Mouse (Mus musculus) forebrain, embryonic 12.5 days (tissue): Measurements from ENCODE around the gene Rai1. TPM values are rescaled to one million over a fixed set of nuclear protein-coding genes. Genes with fewer than 3 reads are reported as not detected.

Source experiments
- ATAC-seq: fragments of 200-750 bp; cut with Nextera tagmentation; 2 replicates; pipeline ENCODE4 v1.8.0; 2017; ENCODE audit warnings: moderate TSS enrichment; ENCODE audit not compliant: low FRiP score
- H3K27ac ChIP-seq: fragments of 300-500 bp; sonication (generic); 2 replicates; pipeline ENCODE4 v1.5.1; 2016; ENCODE audit warnings: mild to moderate bottlenecking
- H3K27me3 ChIP-seq: fragments of 300-500 bp; sonication (generic); 2 replicates; pipeline ENCODE4 v1.6.1; 2016; ENCODE audit warnings: mild to moderate bottlenecking
- H3K36me3 ChIP-seq: fragments of 300-500 bp; sonication (generic); replicated peaks from 2 replicates; pipeline ENCODE4 v1.6.1; 2016; ENCODE audit warnings: mild to moderate bottlenecking
- H3K4me1 ChIP-seq: fragments of 300-500 bp; sonication (generic); 2 replicates; pipeline ENCODE4 v1.6.1; 2016
- H3K4me2 ChIP-seq: fragments of 300-500 bp; sonication (generic); 2 replicates; pipeline ENCODE4 v1.6.1; 2016; ENCODE audit warnings: mild to moderate bottlenecking, moderate library complexity
- H3K4me3 ChIP-seq: fragments of 300-500 bp; sonication (generic); replicated peaks from 2 replicates; pipeline ENCODE4 v1.5.1; 2016; ENCODE audit warnings: mild to moderate bottlenecking
- H3K9ac ChIP-seq: fragments of 300-500 bp; sonication (generic); 2 replicates; pipeline ENCODE4 v1.6.1; 2016; ENCODE audit warnings: mild to moderate bottlenecking
- H3K9me3 ChIP-seq: fragments of 300-500 bp; sonication (generic); 2 replicates; pipeline ENCODE4 v1.6.1; 2016
- whole genome bisulfite sequencing: fragments of 180-500 bp; shearing (Covaris S2); methylation state at CpG from one replicate; pipeline ENCODE4 v1.1.7; 2016; 5-methylcytosine and 5-hydroxymethylcytosine counted together
- polyA plus RNA-seq: library from polyadenylated mRNA; unstranded; fragments of >200 nt; fragmentation: Nextera tagmentation; extraction: Ambion mirVana; gene quantifications from 2 replicates; pipeline ENCODE4 v1.2.1, GENCODE M21; 2016

Gene Rai1
- polyA plus RNA-seq, 1 experiment from 2014 or later = 35.1 TPM

DNA sequence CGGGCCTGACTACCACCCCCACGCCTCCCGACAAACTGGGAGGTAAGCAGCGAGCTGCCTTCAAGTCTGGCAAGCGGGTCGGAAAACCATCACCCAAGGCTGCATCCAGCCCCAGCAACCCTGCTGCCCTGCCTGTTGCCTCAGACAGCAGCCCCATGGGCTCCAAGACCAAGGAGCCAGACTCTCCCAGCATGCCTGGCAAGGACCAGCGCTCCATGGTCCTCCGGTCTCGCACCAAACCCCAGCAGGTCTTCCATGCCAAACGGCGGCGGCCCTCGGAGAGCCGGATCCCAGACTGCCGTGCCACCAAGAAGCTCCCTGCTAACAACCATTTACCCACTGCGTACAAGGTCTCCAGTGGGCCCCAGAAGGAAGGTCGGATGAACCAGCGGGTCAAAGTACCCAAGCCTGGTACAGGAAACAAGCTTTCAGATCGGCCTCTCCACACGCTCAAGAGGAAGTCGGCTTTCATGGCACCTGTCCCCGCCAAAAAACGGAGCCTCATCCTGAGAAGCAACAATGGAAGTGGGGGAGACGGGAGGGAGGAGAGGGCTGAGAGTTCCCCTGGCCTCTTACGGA lies 83.6 kb downstream of the Rai1 start:
- Histone ChIP-seq H3K9me3 (no peaks in the 10 kb centered on the region), H3K27me3 (no peaks in the 10 kb centered on the region), H3K4me1 (peaks cover 28% of the 10 kb centered on the region), H3K36me3 (peaks cover 84% of the 10 kb centered on the region), H3K27ac (no peak overlapping the region), H3K4me2 (no peak overlapping the region), H3K4me3 (no peak overlapping the region), H3K9ac (no peak overlapping the region)
- ATAC-seq = no peak
- 92% methylated on average over 25 of the region's 25 CpGs for WGBS

DNA sequence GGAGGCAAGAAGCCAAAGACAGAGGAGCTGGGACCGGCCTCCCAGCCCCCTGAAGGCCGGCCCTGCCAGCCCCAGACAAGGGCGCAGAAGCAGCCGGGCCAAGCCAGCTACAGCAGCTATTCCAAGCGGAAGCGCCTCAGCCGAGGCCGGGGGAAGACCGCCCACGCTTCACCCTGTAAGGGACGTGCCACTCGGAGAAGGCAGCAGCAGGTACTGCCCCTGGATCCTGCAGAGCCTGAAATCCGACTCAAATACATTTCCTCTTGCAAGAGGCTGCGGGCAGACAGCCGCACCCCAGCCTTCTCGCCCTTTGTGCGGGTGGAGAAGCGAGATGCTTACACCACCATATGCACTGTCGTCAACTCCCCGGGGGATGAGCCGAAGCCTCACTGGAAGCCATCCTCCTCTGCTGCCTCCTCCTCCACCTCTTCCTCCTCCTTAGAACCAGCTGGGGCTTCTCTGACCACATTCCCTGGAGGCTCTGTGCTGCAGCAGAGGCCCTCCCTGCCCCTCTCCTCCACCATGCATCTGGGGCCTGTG lies 84.8 kb downstream of the Rai1 start:
- H3K36me3 ChIP-seq = peaks cover 96% of the 10 kb centered on the region
- 87% methylated on average over 21 of the region's 21 CpGs for WGBS
- no peak overlapping the region for H3K9ac ChIP-seq
- peaks cover 16% of the 10 kb centered on the region for H3K4me1 ChIP-seq
- no peak for ATAC-seq
- no peak overlapping the region for H3K4me2 ChIP-seq
- H3K4me3 ChIP-seq = no peak overlapping the region
- 0 out of 2 replicates have a peak overlapping the region, but pooled peaks have one; percentile 32 for H3K27ac ChIP-seq
- no peaks in the 10 kb centered on the region for H3K27me3 ChIP-seq
- H3K9me3 ChIP-seq = peaks cover under 1% of the 10 kb centered on the region; the same call in 1 of the 2 replicates

- Histone ChIP-seq H3K4me2 (no peak overlapping the region), H3K9me3 (peaks cover 6% of the 10 kb centered on the region), H3K4me1 (peaks cover 10% of the 10 kb centered on the region), H3K36me3 (peaks cover 100% of the 10 kb centered on the region), H3K4me3 (no peak overlapping the region), H3K27me3 (no peaks in the 10 kb centered on the region), H3K9ac (no peak overlapping the region), H3K27ac (0 out of 2 replicates have a peak overlapping the region, but pooled peaks have one; percentile 32)
- WGBS = 93% methylated on average over 17 of the region's 17 CpGs
- ATAC-seq = no peak
Measured at GRCm38 (mm10) chr11:60190055-60190641, 85.3 kb downstream of the Rai1 start.

DNA sequence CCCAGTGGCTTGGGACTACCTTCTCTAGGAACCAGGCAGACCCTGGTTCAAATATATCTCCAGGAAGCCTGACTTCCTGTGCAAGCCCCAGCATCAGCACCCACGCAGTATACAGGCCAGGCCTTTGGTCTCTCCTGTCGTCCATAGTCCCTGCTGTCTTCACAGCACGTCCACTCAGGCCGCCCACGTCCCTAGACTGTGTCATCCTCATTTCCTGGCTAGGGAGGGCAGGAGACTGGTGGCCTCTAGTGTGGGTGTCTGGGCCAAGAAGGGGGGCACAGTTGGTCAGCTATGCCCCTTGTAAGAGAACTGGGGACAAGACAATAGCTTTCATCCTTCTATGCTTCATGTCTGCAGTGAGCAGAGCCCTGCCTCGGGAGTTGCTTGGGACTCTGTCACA lies 87.7 kb downstream of the Rai1 start:
- Histone ChIP-seq H3K9me3 (peaks cover 7% of the 10 kb centered on the region), H3K27me3 (no peaks in the 10 kb centered on the region), H3K4me3 (no peak overlapping the region), H3K4me1 (0 out of 2 replicates have a peak, but pooled peaks cover 3% of the 10 kb centered on the region), H3K27ac (no peak overlapping the region; the same call in 1 of the 2 replicates), H3K9ac (no peak overlapping the region), H3K4me2 (no peak overlapping the region), H3K36me3 (peaks cover 100% of the 10 kb centered on the region)
- ATAC-seq = no peak
- 79% methylated on average over 6 of the region's 6 CpGs for WGBS

GRCm38 (mm10) chr11:60193556-60193955 lies 88.7 kb downstream of the Rai1 start:
- WGBS = 79% methylated on average over 4 of the region's 4 CpGs
- H3K36me3 ChIP-seq = peaks cover 100% of the 10 kb centered on the region

GRCm38 (mm10) chr11:60195108-60195507 lies 90.3 kb downstream of the Rai1 start:
- H3K27me3 ChIP-seq = no peaks in the 10 kb centered on the region
- no peak overlapping the region for H3K4me2 ChIP-seq
- H3K27ac ChIP-seq = no peak overlapping the region
- no peak overlapping the region for H3K9ac ChIP-seq
- H3K4me3 ChIP-seq = no peak overlapping the region
- no peak for ATAC-seq
- H3K4me1 ChIP-seq = peaks cover 9% of the 10 kb centered on the region
- peaks cover 97% of the 10 kb centered on the region for H3K36me3 ChIP-seq
- H3K9me3 ChIP-seq = peaks cover 7% of the 10 kb centered on the region

More at GRCm38 (mm10) chr11:60193556-60193955, 88.7 kb downstream of the Rai1 start:
- 0 out of 2 replicates have a peak, but pooled peaks cover 3% of the 10 kb centered on the region for H3K4me1 ChIP-seq
- H3K27ac ChIP-seq = 0 out of 2 replicates have a peak overlapping the region, but pooled peaks have one; percentile 20
- no peak overlapping the region for H3K4me3 ChIP-seq
- H3K9me3 ChIP-seq = peaks cover 7% of the 10 kb centered on the region
- ATAC-seq = no peak; the same call in 1 of the 2 replicates
- no peaks in the 10 kb centered on the region for H3K27me3 ChIP-seq
- no peak overlapping the region for H3K4me2 ChIP-seq
- H3K9ac ChIP-seq = no peak overlapping the region

DNA sequence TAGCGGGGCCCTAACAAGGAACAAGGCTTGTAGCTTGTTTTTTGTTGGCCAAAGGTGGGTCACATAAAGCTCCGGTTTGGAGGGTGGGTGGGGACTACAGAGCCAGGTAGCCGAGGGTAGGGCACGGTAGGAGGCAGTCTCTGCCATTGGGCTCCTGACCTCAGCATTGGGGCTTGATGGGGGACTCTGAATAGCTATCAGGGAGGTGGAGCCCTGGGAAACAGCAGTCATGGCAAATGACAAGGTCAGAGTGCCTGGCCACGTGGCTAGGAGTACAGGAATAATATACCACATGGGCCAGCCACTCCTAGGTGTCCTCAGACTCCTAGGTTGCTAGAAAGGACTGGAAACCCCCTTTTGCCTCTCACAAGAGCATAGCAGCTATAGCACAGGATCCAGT lies 91.5 kb downstream of the Rai1 start:
- H3K4me2 ChIP-seq = no peak overlapping the region
- no peak overlapping the region for H3K9ac ChIP-seq
- no peak overlapping the region for H3K4me3 ChIP-seq
- H3K36me3 ChIP-seq = peaks cover 97% of the 10 kb centered on the region
- H3K9me3 ChIP-seq = peaks cover 7% of the 10 kb centered on the region
- WGBS = 89% methylated on average over 5 of the region's 5 CpGs
- no peak overlapping the region; the same call in 1 of the 2 replicates for H3K27ac ChIP-seq
- no peaks in the 10 kb centered on the region for H3K27me3 ChIP-seq
- ATAC-seq = no peak
- H3K4me1 ChIP-seq = peaks cover 14% of the 10 kb centered on the region

- ATAC-seq = no peak
- H3K27ac ChIP-seq = no peak overlapping the region
- H3K27me3 ChIP-seq = no peaks in the 10 kb centered on the region
- peaks cover 11% of the 10 kb centered on the region for H3K4me1 ChIP-seq
- no peak overlapping the region for H3K4me3 ChIP-seq
- H3K36me3 ChIP-seq = peaks cover 97% of the 10 kb centered on the region
- 79% methylated on average over 24 of the region's 24 CpGs for WGBS
- H3K9ac ChIP-seq = no peak overlapping the region
- H3K4me2 ChIP-seq = no peak overlapping the region
- H3K9me3 ChIP-seq = peaks cover 7% of the 10 kb centered on the region
Measured at GRCm38 (mm10) chr11:60197998-60198619, 93.3 kb downstream of the Rai1 start.

DNA sequence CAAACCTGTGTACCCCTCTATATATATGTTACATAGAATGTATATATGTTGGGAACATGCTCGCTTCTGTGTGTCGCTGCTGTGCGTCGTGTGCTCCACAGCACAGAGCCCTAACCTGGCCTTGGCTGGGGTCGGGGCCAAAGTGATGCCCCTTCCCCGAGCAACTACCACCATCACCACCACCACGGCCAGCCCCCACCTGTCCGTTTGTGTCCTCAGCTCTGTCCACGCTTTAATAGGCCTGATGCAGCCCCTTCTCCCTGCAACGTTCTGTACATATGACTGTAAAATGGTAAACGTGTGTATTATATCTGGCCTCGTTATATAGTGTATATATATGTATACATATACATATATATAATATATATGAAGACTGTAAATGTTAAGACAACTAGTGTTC lies 93.8 kb downstream of the Rai1 start:
- H3K9me3 ChIP-seq = peaks cover 7% of the 10 kb centered on the region
- H3K4me2 ChIP-seq = no peak overlapping the region
- peaks cover 97% of the 10 kb centered on the region for H3K36me3 ChIP-seq
- WGBS = 91% methylated on average over 12 of the region's 12 CpGs
- H3K9ac ChIP-seq = no peak overlapping the region
- H3K27ac ChIP-seq = no peak overlapping the region
- no peaks in the 10 kb centered on the region for H3K27me3 ChIP-seq
- H3K4me3 ChIP-seq = no peak overlapping the region
- no peak for ATAC-seq
- peaks cover 11% of the 10 kb centered on the region for H3K4me1 ChIP-seq

DNA sequence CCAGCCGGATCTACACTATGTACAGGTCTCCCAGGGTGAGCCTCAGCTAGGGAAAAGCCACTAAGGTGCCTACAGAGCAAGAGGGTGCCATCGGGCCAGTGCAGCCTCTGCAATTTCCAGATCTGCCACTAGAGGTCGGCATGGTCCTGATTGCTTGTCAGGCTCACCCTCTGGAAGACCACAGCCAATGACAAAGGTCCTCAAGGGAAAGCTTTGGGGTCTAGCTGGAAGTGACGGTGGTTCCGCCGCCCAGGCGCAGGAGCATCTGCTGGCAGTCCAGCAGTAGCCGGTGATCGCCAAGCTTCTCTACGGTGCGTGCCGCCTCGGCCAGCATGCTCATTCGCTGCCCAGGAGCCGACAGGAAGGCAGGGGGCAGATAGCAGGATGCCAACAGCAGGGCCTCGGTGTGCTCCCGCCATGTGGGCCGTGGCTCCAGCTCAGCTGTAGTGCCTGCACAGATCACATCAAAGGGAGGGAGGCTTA lies 94.9 kb downstream of the Rai1 start:
- ATAC-seq = peak; percentile 66

DNA sequence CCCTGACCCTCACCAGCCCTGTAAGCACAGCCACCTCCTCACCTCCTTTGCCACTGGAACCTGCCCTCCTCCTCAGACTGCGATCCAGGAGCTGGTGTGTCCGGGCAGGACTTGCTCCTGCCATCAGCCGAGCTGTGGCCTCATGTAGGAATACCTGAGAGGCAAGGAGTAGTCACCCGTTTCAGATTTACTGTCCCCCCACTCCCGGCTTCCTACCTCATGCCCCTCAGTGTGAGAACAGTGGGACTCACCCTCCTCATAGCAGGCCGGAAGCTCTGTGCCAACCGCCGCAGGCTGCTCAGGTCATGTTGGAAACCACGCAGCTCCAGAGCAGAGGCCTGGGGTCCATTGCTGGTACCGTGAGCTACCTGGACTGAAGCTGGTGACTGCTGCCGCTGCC lies 95.6 kb downstream of the Rai1 start:
- Histone ChIP-seq H3K9ac (peak overlapping the region; percentile 36; the same call in 1 of the 2 replicates), H3K36me3 (peaks cover 97% of the 10 kb centered on the region)
- WGBS = 92% methylated on average over 11 of the region's 11 CpGs

More for the DNA sequence above, 94.9 kb downstream of the Rai1 start:
- Histone ChIP-seq H3K9me3 (peaks cover 4% of the 10 kb centered on the region), H3K9ac (peak overlapping the region; percentile 36; the same call in 1 of the 2 replicates), H3K36me3 (peaks cover 97% of the 10 kb centered on the region), H3K4me1 (peaks cover 11% of the 10 kb centered on the region), H3K4me3 (0 out of 2 replicates have a peak overlapping the region, but pooled peaks have one; percentile 7), H3K27ac (peak overlapping the region; percentile 86), H3K4me2 (no peak overlapping the region), H3K27me3 (no peaks in the 10 kb centered on the region)
- WGBS = 17% methylated on average over 18 of the region's 18 CpGs

More for the DNA sequence above, 95.6 kb downstream of the Rai1 start:
- ATAC-seq = no peak
- H3K27ac ChIP-seq = peak overlapping the region; percentile 86
- H3K4me2 ChIP-seq = no peak overlapping the region
- no peaks in the 10 kb centered on the region for H3K27me3 ChIP-seq
- H3K4me3 ChIP-seq = no peak overlapping the region
- peaks cover 11% of the 10 kb centered on the region for H3K4me1 ChIP-seq
- H3K9me3 ChIP-seq = no peaks in the 10 kb centered on the region
